Mouse (Mus musculus) cerebellum, adult (tissue): Measurements from ENCODE around the gene Plekhg1.
A peak's percentile ranks its signal among the peaks of the same experiment; 100 is the strongest.

Source experiments
- ATAC-seq: cut with Nextera tagmentation; 2 replicates; pipeline ENCODE4 v1.9.2; 2017; ENCODE audit warnings: mild to moderate bottlenecking, moderate library complexity, mixed read lengths; ENCODE audit not compliant: insufficient number of reproducible peaks, low FRiP score, low TSS enrichment

The Plekhg1 gene

DNA sequence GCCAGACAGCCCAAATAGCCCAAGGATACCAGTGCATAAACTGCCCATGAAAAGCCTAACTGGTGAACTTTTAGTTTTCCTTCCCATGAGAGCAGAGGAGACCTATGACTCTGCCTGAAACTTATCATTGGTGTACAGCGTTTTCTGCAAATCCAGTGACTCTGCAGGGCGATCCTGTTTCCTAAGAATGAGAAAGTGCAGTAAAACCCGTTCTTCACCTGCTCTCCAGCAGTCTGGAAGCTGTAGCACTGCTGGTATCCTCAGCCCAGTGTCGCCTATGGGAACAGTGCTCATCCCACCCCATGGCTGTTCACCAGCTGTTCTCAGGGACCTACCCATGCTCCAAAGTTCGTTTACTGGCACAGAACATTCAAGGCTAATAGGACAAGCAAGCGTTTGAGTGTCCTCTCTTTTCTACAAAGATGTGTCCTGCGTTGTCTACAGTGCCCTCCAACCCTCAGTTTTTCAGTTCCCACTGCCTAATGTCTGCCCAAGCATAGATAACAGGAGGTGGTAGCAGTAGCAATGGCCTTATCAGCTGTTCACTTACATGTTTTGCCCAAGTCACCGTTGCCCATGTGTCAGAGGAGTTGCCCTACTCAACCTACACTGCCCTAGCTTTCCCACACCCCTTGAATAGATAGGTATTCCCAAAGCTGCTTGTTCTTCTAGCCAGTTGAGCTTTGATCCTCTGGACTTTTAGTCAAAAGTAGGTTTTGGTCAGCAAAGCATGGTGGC is 253.4 kb downstream of the Plekhg1 start:
- ATAC-seq: no peak

GRCm38 (mm10) chr10:3995277-3995676 is 255.1 kb downstream of the Plekhg1 start:
- ATAC-seq: no peak

GRCm38 (mm10) chr10:3996170-3996876 is 256.2 kb downstream of the Plekhg1 start:
- ATAC-seq: peak; percentile 45; the same call in 1 of the 2 replicates

DNA sequence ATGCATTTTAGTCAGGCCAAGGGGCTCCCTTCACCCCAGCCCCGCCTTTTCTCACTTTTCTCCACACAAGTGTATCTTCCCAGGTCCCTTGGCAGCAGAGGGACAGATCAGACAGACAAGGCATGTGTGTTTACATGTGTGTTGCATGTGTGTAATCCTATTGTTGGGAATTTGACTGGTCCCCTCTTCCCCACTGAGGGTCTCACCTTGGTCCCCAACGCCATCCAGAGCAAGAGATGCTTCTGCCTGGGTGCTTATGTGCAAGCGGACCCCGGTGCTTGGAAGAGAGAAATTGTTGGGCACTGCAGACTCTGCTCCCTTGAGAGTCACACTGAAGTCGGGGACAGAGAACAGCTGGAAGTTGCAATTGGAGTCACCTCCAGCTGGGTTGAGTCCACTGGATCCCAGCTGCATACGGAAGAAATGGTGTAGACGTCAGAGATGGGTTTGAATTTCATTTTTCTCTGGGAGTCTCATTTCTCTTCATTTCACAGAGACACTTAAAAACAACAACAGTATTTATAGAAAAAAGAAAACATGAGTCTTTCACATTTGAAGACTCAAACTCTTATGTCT is 257.8 kb downstream of the Plekhg1 start:
- ATAC-seq: no peak

GRCm38 (mm10) chr10:4002711-4003110 is 262.5 kb downstream of the Plekhg1 start:
- ATAC-seq: no peak

DNA sequence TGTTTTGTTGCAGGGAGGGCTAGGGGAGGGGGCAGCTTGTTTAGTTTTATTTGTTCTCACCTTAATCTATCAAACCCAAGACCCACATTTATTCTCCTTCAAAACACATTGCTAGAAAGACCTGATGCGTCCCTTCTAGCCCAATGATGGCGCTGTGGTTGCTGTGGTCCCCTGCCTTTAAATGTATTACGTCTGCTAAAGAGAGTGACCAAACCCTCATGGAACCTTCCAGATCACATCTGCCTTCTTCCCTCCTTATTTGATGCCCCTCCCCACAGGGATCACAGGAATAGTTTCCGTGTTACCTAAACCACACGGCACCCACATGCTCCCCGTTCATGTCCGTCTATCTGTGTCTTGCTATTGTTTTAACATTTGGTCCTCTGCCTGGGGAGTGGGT is 265.0 kb downstream of the Plekhg1 start:
- ATAC-seq: no peak

DNA sequence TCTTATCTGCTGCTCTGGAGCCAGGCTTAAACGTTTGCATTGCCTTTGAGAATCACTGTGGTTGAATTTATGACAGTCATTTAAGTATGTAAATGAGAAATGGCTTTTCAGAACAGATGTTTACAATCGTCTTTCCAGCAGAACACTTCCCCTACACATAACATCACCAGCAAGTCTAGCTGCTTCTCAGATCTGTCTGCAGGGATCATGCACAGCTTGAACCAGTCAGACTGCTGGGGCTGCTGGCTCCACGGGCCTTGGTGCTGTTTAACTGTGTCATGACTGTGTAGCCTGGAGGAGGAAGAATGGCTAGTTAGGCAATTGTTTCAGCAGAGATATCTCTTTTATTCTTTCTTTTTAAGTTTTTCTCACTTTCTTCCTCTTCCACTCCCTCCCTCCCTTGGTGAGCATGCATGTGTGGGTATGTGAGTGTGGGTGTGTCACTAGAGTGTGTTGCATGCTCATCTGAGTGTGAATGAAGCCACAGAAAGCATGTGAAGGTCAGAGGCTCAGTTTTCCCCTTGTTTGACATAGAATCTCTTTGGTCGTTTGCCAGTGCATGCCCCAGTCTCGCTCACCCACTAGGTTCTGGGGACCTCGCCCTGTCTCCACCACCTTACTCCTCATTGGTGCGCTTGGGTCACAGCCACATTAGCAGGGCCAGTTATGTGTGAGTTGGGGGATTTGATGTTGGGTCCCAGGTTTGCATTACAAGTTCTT is 266.3 kb downstream of the Plekhg1 start:
- no peak for ATAC-seq
